Mouse (Mus musculus) limb, embryonic 11.5 days (tissue): Measurements from ENCODE around the gene Olfr556. TPM values are rescaled to one million over a fixed set of nuclear protein-coding genes. Genes with fewer than 3 reads are reported as not detected.

Source experiments
- polyA plus RNA-seq: library from polyadenylated mRNA; unstranded; fragments of >200 nt; fragmentation: Nextera tagmentation; extraction: Ambion mirVana; gene quantifications from 2 replicates; pipeline ENCODE4 v1.2.1, GENCODE M21; 2014

The Olfr556 gene
- polyA plus RNA-seq, 1 experiment from 2014 or later: not detected

Other genes starting within 250 kb of the Olfr556 start
- gene Rrm1, start 223.2 kb upstream of the Olfr556 start, polyA plus RNA-seq: 261 and 275 TPM in 2 replicates
- 0.23 and 0.56 TPM in 2 replicates for gene Olfr543, start 183.2 kb upstream of the Olfr556 start, polyA plus RNA-seq
- gene Olfr544, start 176.6 kb upstream of the Olfr556 start, polyA plus RNA-seq: 0.05 and 0.09 TPM in 2 replicates
- 0.39 TPM in 1 of 2 replicates, not detected in the other for gene Olfr545, start 165.3 kb upstream of the Olfr556 start, polyA plus RNA-seq
- gene Olfr547, start 130.2 kb upstream of the Olfr556 start, polyA plus RNA-seq: not detected in 2 replicates
- not detected in 2 replicates for gene Olfr548-ps1, start 124.0 kb upstream of the Olfr556 start, polyA plus RNA-seq
- gene Olfr549, start 115.0 kb upstream of the Olfr556 start, polyA plus RNA-seq: not detected in 2 replicates
- gene Trim21, start 99.4 kb upstream of the Olfr556 start, polyA plus RNA-seq: 0.13 and 0.95 TPM in 2 replicates
- gene Olfr550, start 93.5 kb upstream of the Olfr556 start, polyA plus RNA-seq: not detected in 2 replicates
- not detected in 2 replicates for gene Olfr551, start 73.0 kb upstream of the Olfr556 start, polyA plus RNA-seq
- not detected in 2 replicates for gene Olfr552, start 67.1 kb upstream of the Olfr556 start, polyA plus RNA-seq
- not detected in 2 replicates for gene Olfr553, start 46.7 kb upstream of the Olfr556 start, polyA plus RNA-seq
- gene Olfr554, start 26.5 kb upstream of the Olfr556 start, polyA plus RNA-seq: not detected in 2 replicates
- gene Olfr555, start 6.1 kb upstream of the Olfr556 start, polyA plus RNA-seq: not detected in 2 replicates
- gene Trim68, start 22.4 kb downstream of the Olfr556 start, polyA plus RNA-seq: 12.9 and 13.6 TPM in 2 replicates
- gene Olfr557, start 31.0 kb downstream of the Olfr556 start, polyA plus RNA-seq: not detected in 2 replicates
- not detected in 2 replicates for gene Olfr558, start 37.3 kb downstream of the Olfr556 start, polyA plus RNA-seq
- gene Olfr33, start 54.2 kb downstream of the Olfr556 start, polyA plus RNA-seq: not detected in 2 replicates
- not detected in 2 replicates for gene Olfr559, start 62.6 kb downstream of the Olfr556 start, polyA plus RNA-seq
- not detected in 2 replicates for gene Olfr560, start 94.5 kb downstream of the Olfr556 start, polyA plus RNA-seq
- not detected in 2 replicates for gene Olfr78, start 94.6 kb downstream of the Olfr556 start, polyA plus RNA-seq
- gene Olfr561, start 106.3 kb downstream of the Olfr556 start, polyA plus RNA-seq: not detected in 2 replicates
- gene Olfr564, start 138.6 kb downstream of the Olfr556 start, polyA plus RNA-seq: not detected in 2 replicates
- not detected in 2 replicates for gene Olfr566, start 193.9 kb downstream of the Olfr556 start, polyA plus RNA-seq
- not detected in 2 replicates for gene Olfr568, start 212.2 kb downstream of the Olfr556 start, polyA plus RNA-seq
- not detected in 2 replicates for gene Olfr569, start 226.0 kb downstream of the Olfr556 start, polyA plus RNA-seq
- not detected in 2 replicates for gene Olfr570, start 229.7 kb downstream of the Olfr556 start, polyA plus RNA-seq